Mouse (Mus musculus): Measurements from ENCODE around the gene Ctss. TPM values are rescaled to one million over a fixed set of nuclear protein-coding genes. Genes with fewer than 3 reads are reported as not detected.

Ctss gene
- polyA plus RNA-seq, 1 experiment: 0.02 TPM

GRCm38 (mm10) chr3:95542981-95543380, 16.4 kb downstream of the Ctss start:
- no peak overlapping the region for H3K4me3 ChIP-seq
- H3ac ChIP-seq (ENCODE audit: control insufficient read depth, insufficient read length): no peak overlapping the region
- no peak for TF ChIP-seq USF1 (IDR thresholded peaks at IDR 0.05; ENCODE audit: low read depth)
- no peak for TF ChIP-seq MYOG (IDR thresholded peaks at IDR 0.05; ENCODE audit: control insufficient read depth in 1 of 3, insufficient read depth in 1 of 3, insufficient read length in 2 of 3, low read depth in 2 of 3)
- no peak overlapping the region for H3K4me2 ChIP-seq (ENCODE audit: low read depth)
- H3K36me3 ChIP-seq (ENCODE audit: control insufficient read depth, insufficient read depth): no peaks in the 10 kb centered on the region
- no peaks in the 10 kb centered on the region for H3K27me3 ChIP-seq (ENCODE audit: control insufficient read depth, insufficient read depth, insufficient read length)
- H3K79me2 ChIP-seq (ENCODE audit: control insufficient read depth, insufficient read depth): no peaks in the 10 kb centered on the region

DNA sequence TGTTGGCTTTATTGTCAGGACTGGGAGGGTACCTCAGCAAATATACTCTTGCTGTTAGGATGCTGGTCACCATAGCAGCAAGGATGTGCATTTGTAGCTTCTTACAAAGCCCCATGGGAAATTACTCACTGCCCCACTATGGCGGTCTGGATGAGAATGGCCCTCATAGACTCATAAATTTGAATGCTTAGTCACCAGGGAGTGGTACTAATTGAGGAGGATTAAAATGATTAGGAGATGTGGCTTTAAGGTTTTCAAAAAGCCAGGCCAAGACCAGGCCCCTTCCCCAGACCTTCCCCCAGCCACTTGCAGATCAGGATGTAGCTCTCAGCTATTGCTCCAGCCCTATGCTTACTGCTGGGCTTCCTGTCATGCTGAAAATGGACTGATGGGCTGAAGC, 23.6 kb downstream of the Ctss start:
- Histone ChIP-seq H3K79me2 (ENCODE audit: control insufficient read depth, insufficient read depth) (no peaks in the 10 kb centered on the region), H3K4me2 (ENCODE audit: low read depth) (no peak overlapping the region), H3K27me3 (ENCODE audit: control insufficient read depth, insufficient read depth, insufficient read length) (no peaks in the 10 kb centered on the region), H3K36me3 (ENCODE audit: control insufficient read depth, insufficient read depth) (no peaks in the 10 kb centered on the region), H3K4me3 (no peak overlapping the region), H3ac (ENCODE audit: control insufficient read depth, insufficient read length) (no peak overlapping the region)
- TF ChIP-seq POLR2A (IDR thresholded peaks at IDR 0.05; ENCODE audit: insufficient read length, low read depth) (no peak), MYOG (IDR thresholded peaks at IDR 0.05; ENCODE audit: control insufficient read depth in 1 of 3, insufficient read depth in 1 of 3, insufficient read length in 2 of 3, low read depth in 2 of 3) (no peak), MAX (IDR thresholded peaks at IDR 0.05; ENCODE audit: low read depth) (no peak), MYOD1 (IDR thresholded peaks at IDR 0.05; ENCODE audit: control insufficient read depth in 1 of 3, insufficient read length in 2 of 3, low read depth in 2 of 3) (no peak), CEBPB (IDR thresholded peaks at IDR 0.05; ENCODE audit: insufficient read depth, poor library complexity, severe bottlenecking) (no peak), USF1 (IDR thresholded peaks at IDR 0.05; ENCODE audit: low read depth) (no peak), REST (IDR thresholded peaks at IDR 0.05; ENCODE audit: insufficient read depth, insufficient read length) (no peak), TCF12 (IDR thresholded peaks at IDR 0.05; ENCODE audit: insufficient read depth, poor library complexity, severe bottlenecking) (no peak), POLR2AphosphoS2 (IDR thresholded peaks at IDR 0.05; ENCODE audit: insufficient read length, low read depth) (no peak)

DNA sequence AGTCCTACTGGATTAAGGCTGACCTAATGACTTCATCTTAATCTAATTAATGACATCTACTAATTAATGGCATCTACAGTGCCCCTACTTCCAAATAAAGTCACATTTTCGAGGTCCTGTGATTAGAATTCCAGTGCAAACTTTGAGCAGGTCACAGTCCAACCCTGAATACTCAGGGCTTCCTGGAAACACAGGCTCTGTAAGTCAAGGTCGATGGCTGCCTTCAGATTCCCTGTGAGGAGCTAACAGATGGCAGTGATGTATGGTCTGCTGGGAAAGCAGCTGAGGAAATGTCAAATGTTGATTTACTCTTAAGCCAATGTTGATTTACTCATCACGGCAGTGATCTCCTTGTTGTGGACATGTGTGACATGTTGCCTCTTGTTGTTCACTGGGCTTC, 27.4 kb downstream of the Ctss start:
- Histone ChIP-seq H3K4me2 (ENCODE audit: low read depth) (no peak overlapping the region), H3ac (ENCODE audit: control insufficient read depth, insufficient read length) (no peak overlapping the region), H3K79me2 (ENCODE audit: control insufficient read depth, insufficient read depth) (no peaks in the 10 kb centered on the region), H3K4me3 (no peak overlapping the region), H3K27me3 (ENCODE audit: control insufficient read depth, insufficient read depth, insufficient read length) (no peaks in the 10 kb centered on the region), H3K36me3 (ENCODE audit: control insufficient read depth, insufficient read depth) (no peaks in the 10 kb centered on the region)
- no peak for TF ChIP-seq MAX (IDR thresholded peaks at IDR 0.05; ENCODE audit: low read depth)
- no peak for TF ChIP-seq POLR2AphosphoS2 (IDR thresholded peaks at IDR 0.05; ENCODE audit: insufficient read length, low read depth)
- no peak for TF ChIP-seq MYOG (IDR thresholded peaks at IDR 0.05; ENCODE audit: control insufficient read depth in 1 of 3, insufficient read depth in 1 of 3, insufficient read length in 2 of 3, low read depth in 2 of 3)
- TF ChIP-seq SRF (IDR thresholded peaks at IDR 0.05; ENCODE audit: control insufficient read depth, insufficient read length, low read depth): no peak
- TF ChIP-seq USF1 (IDR thresholded peaks at IDR 0.05; ENCODE audit: low read depth): no peak
- TF ChIP-seq TCF12 (IDR thresholded peaks at IDR 0.05; ENCODE audit: insufficient read depth, poor library complexity, severe bottlenecking): no peak
- no peak for TF ChIP-seq POLR2A (IDR thresholded peaks at IDR 0.05; ENCODE audit: insufficient read length, low read depth)
- TF ChIP-seq E2F4 (IDR thresholded peaks at IDR 0.05; ENCODE audit: insufficient read depth): no peak

GRCm38 (mm10) chr3:95559437-95559836, 32.9 kb downstream of the Ctss start, which contains the start of gene Hormad1:
TSS of gene Hormad1 (plus strand) at chr3:95559677.
- H3ac ChIP-seq (ENCODE audit: control insufficient read depth, insufficient read length): no peak within 1 kb of the TSS
- no peak within 1 kb of the TSS for H3K4me2 ChIP-seq (ENCODE audit: low read depth)
- no peaks in the 10 kb centered on the region for H3K27me3 ChIP-seq (ENCODE audit: control insufficient read depth, insufficient read depth, insufficient read length)
- H3K36me3 ChIP-seq (ENCODE audit: control insufficient read depth, insufficient read depth): no peaks in the 10 kb centered on the region
- no peak within 1 kb of the TSS for H3K4me3 ChIP-seq
- TF ChIP-seq REST (IDR thresholded peaks at IDR 0.05; ENCODE audit: insufficient read depth, insufficient read length) (no peak), POLR2A (IDR thresholded peaks at IDR 0.05; ENCODE audit: insufficient read length, low read depth) (no peak), TCF3 (IDR thresholded peaks at IDR 0.05; ENCODE audit: insufficient read length, low read depth) (no peak), E2F4 (IDR thresholded peaks at IDR 0.05; ENCODE audit: insufficient read depth) (no peak), MYOD1 (IDR thresholded peaks at IDR 0.05; ENCODE audit: control insufficient read depth in 1 of 3, insufficient read length in 2 of 3, low read depth in 2 of 3) (no peak), MYOG (IDR thresholded peaks at IDR 0.05; ENCODE audit: control insufficient read depth in 1 of 3, insufficient read depth in 1 of 3, insufficient read length in 2 of 3, low read depth in 2 of 3) (no peak), USF1 (IDR thresholded peaks at IDR 0.05; ENCODE audit: low read depth) (no peak), TCF12 (IDR thresholded peaks at IDR 0.05; ENCODE audit: insufficient read depth, poor library complexity, severe bottlenecking) (no peak), SRF (IDR thresholded peaks at IDR 0.05; ENCODE audit: control insufficient read depth, insufficient read length, low read depth) (no peak), CEBPB (IDR thresholded peaks at IDR 0.05; ENCODE audit: insufficient read depth, poor library complexity, severe bottlenecking) (no peak), MAX (IDR thresholded peaks at IDR 0.05; ENCODE audit: low read depth) (no peak), POLR2AphosphoS2 (IDR thresholded peaks at IDR 0.05; ENCODE audit: insufficient read length, low read depth) (no peak)
- no peaks in the 10 kb centered on the region for H3K79me2 ChIP-seq (ENCODE audit: control insufficient read depth, insufficient read depth)

DNA sequence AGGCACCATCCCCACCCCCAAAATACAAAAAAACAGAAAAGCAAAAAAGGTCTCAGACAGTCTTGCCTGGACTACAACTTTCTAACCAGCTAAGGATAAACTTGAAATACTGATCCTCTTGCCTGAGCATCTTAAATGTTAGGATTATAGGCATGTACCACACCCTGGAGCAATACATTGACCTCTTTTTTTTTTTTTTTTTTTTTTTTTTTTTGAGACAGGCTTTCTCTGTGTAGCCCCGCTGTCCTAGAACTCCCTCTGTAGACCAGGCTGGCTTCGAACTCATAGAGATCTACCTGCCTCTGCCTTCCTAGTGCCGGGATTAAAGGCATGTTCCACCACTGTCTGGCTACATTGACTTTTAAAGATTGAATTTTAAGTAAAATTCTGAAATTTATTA, 34.2 kb downstream of the Ctss start:
- no peak overlapping the region for H3K4me2 ChIP-seq (ENCODE audit: low read depth)
- no peaks in the 10 kb centered on the region for H3K79me2 ChIP-seq (ENCODE audit: control insufficient read depth, insufficient read depth)
- H3ac ChIP-seq (ENCODE audit: control insufficient read depth, insufficient read length): no peak overlapping the region
- no peaks in the 10 kb centered on the region for H3K27me3 ChIP-seq (ENCODE audit: control insufficient read depth, insufficient read depth, insufficient read length)
- TF ChIP-seq MYOG (IDR thresholded peaks at IDR 0.05; ENCODE audit: control insufficient read depth in 1 of 3, insufficient read depth in 1 of 3, insufficient read length in 2 of 3, low read depth in 2 of 3) (no peak), REST (IDR thresholded peaks at IDR 0.05; ENCODE audit: insufficient read depth, insufficient read length) (no peak), POLR2AphosphoS2 (IDR thresholded peaks at IDR 0.05; ENCODE audit: insufficient read length, low read depth) (no peak), MAX (IDR thresholded peaks at IDR 0.05; ENCODE audit: low read depth) (no peak), CEBPB (IDR thresholded peaks at IDR 0.05; ENCODE audit: insufficient read depth, poor library complexity, severe bottlenecking) (no peak), E2F4 (IDR thresholded peaks at IDR 0.05; ENCODE audit: insufficient read depth) (no peak), SRF (IDR thresholded peaks at IDR 0.05; ENCODE audit: control insufficient read depth, insufficient read length, low read depth) (no peak), TCF12 (IDR thresholded peaks at IDR 0.05; ENCODE audit: insufficient read depth, poor library complexity, severe bottlenecking) (no peak), TCF3 (IDR thresholded peaks at IDR 0.05; ENCODE audit: insufficient read length, low read depth) (no peak), POLR2A (IDR thresholded peaks at IDR 0.05; ENCODE audit: insufficient read length, low read depth) (no peak), USF1 (IDR thresholded peaks at IDR 0.05; ENCODE audit: low read depth) (no peak), MYOD1 (IDR thresholded peaks at IDR 0.05; ENCODE audit: control insufficient read depth in 1 of 3, insufficient read length in 2 of 3, low read depth in 2 of 3) (no peak)
- H3K36me3 ChIP-seq (ENCODE audit: control insufficient read depth, insufficient read depth): no peaks in the 10 kb centered on the region
- H3K4me3 ChIP-seq: no peak overlapping the region
